Mouse (Mus musculus) bone marrow, adult 2 months (tissue): ENCODE data around the gene Scap.

Experiments
- CTCF ChIP-seq: fragments of 200-500 bp; IDR thresholded peaks from 2 replicates; pipeline ENCODE4 v1.5.1; 2011; ENCODE audit warnings: low read length, control low read depth; ENCODE audit not compliant: control insufficient read depth, insufficient read depth
- POLR2A ChIP-seq: fragments of 200-500 bp; IDR thresholded peaks from 2 replicates; pipeline ENCODE4 v1.6.1; 2011; ENCODE audit warnings: low read depth, mild to moderate bottlenecking, control low read depth, low read length, borderline replicate concordance; ENCODE audit not compliant: control insufficient read depth

GRCm38 (mm10) chr9:110388011-110388410 is 54.9 kb downstream of the Scap start:
- no peak for TF ChIP-seq POLR2A
- no peak for TF ChIP-seq CTCF
